Mouse (Mus musculus) E14TG2a.4 (cell line): ENCODE results near the gene Aph1a.

Experiments
- CTCF ChIP-seq: conservative IDR thresholded peaks from 2 replicates; pipeline ENCODE4 v1.5.1; 2014; ENCODE audit warnings: low read length
- NANOG ChIP-seq: IDR thresholded peaks from 2 replicates; pipeline ENCODE4 v1.6.1; 2014; ENCODE audit warnings: borderline replicate concordance, low read length, mixed read lengths

DNA sequence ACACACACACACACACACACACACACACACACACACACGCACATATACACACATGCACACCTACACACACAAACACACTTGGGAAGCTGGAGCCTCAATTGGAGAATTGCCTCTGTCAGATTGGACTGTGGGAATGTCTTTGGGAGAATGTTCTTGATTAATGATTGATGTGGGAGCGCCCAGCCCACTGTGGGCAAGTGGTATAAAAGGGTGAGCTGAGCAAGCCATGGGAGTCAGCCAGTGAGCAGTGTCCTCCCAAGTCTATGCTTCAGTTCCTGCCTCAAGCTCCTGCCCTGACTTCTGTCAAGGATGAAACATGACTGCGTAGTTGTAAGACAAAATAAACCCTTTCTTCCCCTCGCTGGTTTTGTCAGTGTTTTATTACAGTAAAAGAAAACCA lies 6.2 kb upstream of the Aph1a start:
- TF ChIP-seq NANOG: no peak
- TF ChIP-seq CTCF: no peak
